Mouse (Mus musculus) intestine, embryonic 16.5 days (tissue): Measurements from ENCODE around the gene Rdh12. TPM values are rescaled to one million over a fixed set of nuclear protein-coding genes. Genes with fewer than 3 reads are reported as not detected.

ENCODE experiments used
- ATAC-seq: fragments of 200-750 bp; cut with Nextera tagmentation; 2 replicates; pipeline ENCODE4 v1.8.0; 2017; ENCODE audit warnings: moderate TSS enrichment, moderate library complexity
- H3K27ac ChIP-seq: fragments of 300-500 bp; sonication (generic); 2 replicates; pipeline ENCODE4 v1.5.1; 2014; ENCODE audit warnings: mild to moderate bottlenecking, low read length
- H3K27me3 ChIP-seq: fragments of 300-500 bp; sonication (generic); replicated peaks from 2 replicates; pipeline ENCODE4 v1.6.1; 2014; ENCODE audit warnings: low read length, control low read depth, mixed read lengths; ENCODE audit not compliant: control insufficient read depth, insufficient read depth
- H3K36me3 ChIP-seq: fragments of 300-500 bp; sonication (generic); 2 replicates; pipeline ENCODE4 v1.6.1; 2014; ENCODE audit warnings: low read length, control low read depth; ENCODE audit not compliant: control insufficient read depth, insufficient read depth
- H3K4me1 ChIP-seq: fragments of 300-500 bp; sonication (generic); 2 replicates; pipeline ENCODE4 v1.6.1; 2014; ENCODE audit warnings: low read length, control low read depth, mixed read lengths; ENCODE audit not compliant: control insufficient read depth, insufficient read depth
- H3K4me2 ChIP-seq: fragments of 300-500 bp; sonication (generic); 2 replicates; pipeline ENCODE4 v1.6.1; 2014; ENCODE audit warnings: low read depth, low read length, control low read depth
- H3K4me3 ChIP-seq: fragments of 300-500 bp; sonication (generic); 2 replicates; pipeline ENCODE4 v1.5.1; 2014; ENCODE audit warnings: mild to moderate bottlenecking, low read length
- H3K9ac ChIP-seq: fragments of 300-500 bp; sonication (generic); 2 replicates; pipeline ENCODE4 v1.6.1; 2014; ENCODE audit warnings: low read depth, low read length
- H3K9me3 ChIP-seq: fragments of 300-500 bp; sonication (generic); 2 replicates; pipeline ENCODE4 v1.6.1; 2016; ENCODE audit warnings: low read length, control low read depth; ENCODE audit not compliant: control insufficient read depth
- WGBS: fragments of 180-500 bp; shearing (Covaris S2); extraction: QIAGEN DNeasy Blood & Tissue Kit; methylation state at CpG from one replicate; pipeline ENCODE4 v1.1.7; 2014; 5-methylcytosine and 5-hydroxymethylcytosine counted together
- polyA plus RNA-seq: library from polyadenylated mRNA; unstranded; fragments of >200 nt; fragmentation: Nextera tagmentation; extraction: Ambion mirVana; gene quantifications from 2 replicates; pipeline ENCODE4 v1.2.1, GENCODE M21; 2015

The Rdh12 gene
- polyA plus RNA-seq, 1 experiment from 2014 or later: 1.2 TPM

DNA sequence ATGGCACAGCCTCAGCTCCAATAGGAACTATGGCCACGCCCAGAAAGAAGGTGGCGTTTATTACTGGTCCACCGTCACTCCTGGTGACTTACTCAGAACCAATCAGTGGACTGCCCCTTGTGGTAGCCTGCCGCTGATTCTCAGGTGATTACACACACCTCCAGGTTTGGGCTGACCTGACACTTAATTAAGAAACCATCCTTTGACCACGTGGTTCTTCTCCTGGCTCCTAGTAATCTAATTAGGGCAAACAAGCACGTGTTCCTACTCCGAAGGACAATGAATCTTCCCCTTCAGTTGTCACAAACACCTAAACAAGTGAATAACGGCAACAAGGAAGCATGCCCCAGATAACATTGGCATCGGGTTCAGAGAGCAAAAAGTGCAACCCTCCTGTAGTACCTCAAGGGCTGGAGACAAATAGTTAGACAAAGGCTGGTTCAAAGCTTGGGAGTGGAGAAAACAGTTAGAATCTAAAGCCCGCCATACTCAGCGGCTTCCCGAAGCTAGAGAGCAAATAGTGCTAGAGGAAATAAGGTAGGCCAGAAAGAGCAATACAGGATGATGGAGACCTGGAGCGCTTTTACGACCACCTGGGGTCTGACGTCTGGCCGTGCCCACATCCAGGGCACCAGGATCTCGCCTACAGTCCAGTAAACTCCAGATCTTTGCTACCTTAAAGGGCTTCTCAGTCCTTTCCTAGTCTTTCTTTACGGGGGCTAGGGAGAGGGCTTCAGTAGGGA is 17.6 kb upstream of the Rdh12 start:
- H3K9me3 ChIP-seq: no peaks in the 10 kb centered on the region
- H3K4me3 ChIP-seq: peak overlapping the region; percentile 69
- peak overlapping the region; percentile 82 for H3K4me2 ChIP-seq
- 0 out of 2 replicates have a peak, but pooled peaks cover 4% of the 10 kb centered on the region for H3K4me1 ChIP-seq
- H3K36me3 ChIP-seq: peaks cover 7% of the 10 kb centered on the region
- WGBS: under 1% methylated on average over 18 of the region's 18 CpGs
- no peaks in the 10 kb centered on the region for H3K27me3 ChIP-seq
- peak overlapping the region; percentile 48 for H3K27ac ChIP-seq
- H3K9ac ChIP-seq: peak overlapping the region; percentile 74
- ATAC-seq: peak; percentile 95

GRCm38 (mm10) chr12:79191701-79192100 is 17.0 kb upstream of the Rdh12 start:
- Histone ChIP-seq H3K27me3 (no peaks in the 10 kb centered on the region), H3K9ac (peak overlapping the region; percentile 74), H3K4me3 (peak overlapping the region; percentile 69), H3K4me1 (0 out of 2 replicates have a peak, but pooled peaks cover 4% of the 10 kb centered on the region), H3K36me3 (peaks cover 3% of the 10 kb centered on the region), H3K27ac (peak overlapping the region; percentile 48), H3K4me2 (peak overlapping the region; percentile 82), H3K9me3 (no peaks in the 10 kb centered on the region)
- peak; percentile 84 for ATAC-seq
- 6% methylated on average over 14 of the region's 14 CpGs for WGBS

GRCm38 (mm10) chr12:79192193-79192592 is 16.5 kb upstream of the Rdh12 start, which contains the start of gene Rdh11:
Gene Rdh11 (minus strand): TSS chr12:79192293.
- ATAC-seq: no peak
- peak within 1 kb of the TSS; percentile 82 for H3K4me2 ChIP-seq
- H3K4me1 ChIP-seq: 0 out of 2 replicates have a peak, but pooled peaks cover 4% of the 10 kb centered on the region
- H3K9ac ChIP-seq: peak within 1 kb of the TSS; percentile 74
- H3K27me3 ChIP-seq: no peaks in the 10 kb centered on the region
- H3K36me3 ChIP-seq: peaks cover 3% of the 10 kb centered on the region
- no peaks in the 10 kb centered on the region for H3K9me3 ChIP-seq
- WGBS: 59% methylated on average over 6 of the region's 6 CpGs
- H3K27ac ChIP-seq: peak within 1 kb of the TSS; percentile 48
- H3K4me3 ChIP-seq: peak within 1 kb of the TSS; percentile 69

- 4% methylated on average over 3 of the region's 3 CpGs for WGBS
- H3K4me3 ChIP-seq: no peak overlapping the region
- ATAC-seq: no peak
Observed at GRCm38 (mm10) chr12:79193441-79193840, 15.3 kb upstream of the Rdh12 start.

GRCm38 (mm10) chr12:79197105-79197504 is 11.6 kb upstream of the Rdh12 start:
- Histone ChIP-seq H3K4me3 (no peak overlapping the region), H3K4me2 (no peak overlapping the region), H3K9ac (no peak overlapping the region), H3K27ac (no peak overlapping the region), H3K4me1 (no peaks in the 10 kb centered on the region), H3K9me3 (no peaks in the 10 kb centered on the region), H3K27me3 (no peaks in the 10 kb centered on the region), H3K36me3 (no peaks in the 10 kb centered on the region)
- no peak for ATAC-seq
- 75% methylated on average over 5 of the region's 5 CpGs for WGBS

More at GRCm38 (mm10) chr12:79193441-79193840, 15.3 kb upstream of the Rdh12 start:
- Histone ChIP-seq H3K4me2 (no peak overlapping the region), H3K9me3 (no peaks in the 10 kb centered on the region), H3K4me1 (0 out of 2 replicates have a peak, but pooled peaks cover 4% of the 10 kb centered on the region), H3K9ac (no peak overlapping the region), H3K27ac (no peak overlapping the region), H3K36me3 (no peaks in the 10 kb centered on the region), H3K27me3 (no peaks in the 10 kb centered on the region)

DNA sequence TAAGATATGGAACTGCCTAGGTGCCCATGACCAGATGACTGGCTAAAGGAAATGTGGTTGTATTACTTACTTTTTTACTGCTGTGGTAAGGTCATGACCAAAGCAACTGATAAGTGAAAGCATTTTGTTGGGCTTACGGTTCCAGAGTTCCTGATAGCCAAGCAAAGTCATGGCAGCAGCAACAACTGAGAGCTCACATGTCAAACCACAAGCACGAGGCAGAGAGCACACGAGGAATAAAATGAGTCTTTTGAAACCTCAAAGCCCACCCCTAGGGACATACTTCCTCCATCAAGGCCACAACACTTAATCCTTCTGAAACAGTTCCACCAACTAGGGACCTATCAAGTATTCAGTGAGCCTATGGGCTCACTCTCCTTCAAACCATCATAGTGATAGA is 6.8 kb upstream of the Rdh12 start:
- ATAC-seq: no peak
- WGBS: 74% methylated on average over 3 of the region's 3 CpGs
- Histone ChIP-seq H3K4me3 (no peak overlapping the region), H3K4me1 (no peaks in the 10 kb centered on the region), H3K27me3 (no peaks in the 10 kb centered on the region), H3K36me3 (no peaks in the 10 kb centered on the region), H3K9me3 (no peaks in the 10 kb centered on the region), H3K27ac (no peak overlapping the region), H3K4me2 (no peak overlapping the region), H3K9ac (no peak overlapping the region)

- Histone ChIP-seq H3K27me3 (no peaks in the 10 kb centered on the region), H3K36me3 (no peaks in the 10 kb centered on the region), H3K4me3 (no peak overlapping the region), H3K4me2 (no peak overlapping the region), H3K4me1 (0 out of 2 replicates have a peak, but pooled peaks cover 8% of the 10 kb centered on the region), H3K9ac (no peak overlapping the region), H3K27ac (no peak overlapping the region), H3K9me3 (no peaks in the 10 kb centered on the region)
- ATAC-seq: peak; percentile 55
- WGBS: 77% methylated on average over 8 of the region's 8 CpGs
Observed at GRCm38 (mm10) chr12:79211447-79211846, 2.7 kb downstream of the Rdh12 start.

GRCm38 (mm10) chr12:79217511-79217910 is 8.8 kb downstream of the Rdh12 start:
- Histone ChIP-seq H3K4me2 (no peak overlapping the region), H3K4me3 (no peak overlapping the region), H3K9me3 (no peaks in the 10 kb centered on the region), H3K36me3 (no peaks in the 10 kb centered on the region), H3K4me1 (0 out of 2 replicates have a peak, but pooled peaks cover 4% of the 10 kb centered on the region), H3K9ac (no peak overlapping the region), H3K27me3 (no peaks in the 10 kb centered on the region), H3K27ac (no peak overlapping the region)
- 50% methylated on average over 5 of the region's 5 CpGs for WGBS
- ATAC-seq: no peak

DNA sequence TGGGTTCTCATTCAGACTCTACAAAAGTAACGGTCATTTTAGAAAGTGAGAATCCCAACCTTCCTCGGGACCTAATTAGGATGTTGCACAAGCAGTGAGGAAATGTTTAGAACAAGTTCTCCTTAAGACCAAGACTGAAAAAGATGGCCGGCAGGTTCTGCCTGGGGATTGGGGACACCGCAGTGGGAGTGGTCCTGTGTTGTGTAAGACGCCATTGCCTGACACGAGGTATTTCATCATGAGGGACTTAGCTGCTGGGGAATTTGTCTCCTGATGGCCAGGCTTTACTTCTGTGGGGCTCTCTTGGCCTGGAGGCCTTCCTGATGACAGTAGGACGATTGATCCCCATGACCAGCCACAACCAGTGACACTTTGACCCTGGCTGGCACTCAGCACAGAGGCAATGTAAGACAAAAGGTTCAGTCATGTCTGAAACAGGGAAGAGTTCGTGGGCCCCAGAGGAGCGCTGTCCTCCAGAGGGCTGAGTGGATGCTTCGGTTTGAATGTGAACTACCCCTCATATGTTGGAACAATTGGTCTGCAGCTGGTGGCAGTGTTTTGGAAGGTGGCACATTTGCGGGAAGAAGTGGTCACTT is 26.9 kb downstream of the Rdh12 start:
- no peaks in the 10 kb centered on the region for H3K9me3 ChIP-seq
- 79% methylated on average over 11 of the region's 11 CpGs for WGBS
- no peak overlapping the region for H3K9ac ChIP-seq
- H3K4me3 ChIP-seq: no peak overlapping the region
- H3K27me3 ChIP-seq: no peaks in the 10 kb centered on the region
- H3K4me1 ChIP-seq: no peaks in the 10 kb centered on the region
- no peak overlapping the region for H3K27ac ChIP-seq
- H3K4me2 ChIP-seq: no peak overlapping the region
- ATAC-seq: no peak
- peaks cover 14% of the 10 kb centered on the region for H3K36me3 ChIP-seq
